Mouse (Mus musculus): ENCODE results near the gene Ccdc9.

- TF ChIP-seq CTCF (IDR thresholded peaks at IDR 0.05; ENCODE audit: borderline replicate concordance, insufficient read depth, low read depth, low read length): peak; percentile 40; the same call in 1 of the 2 replicates
- peak; percentile 66; the same call in 1 of the 2 replicates for TF ChIP-seq POLR2A (IDR thresholded peaks at IDR 0.05; ENCODE audit: borderline replicate concordance, insufficient read depth, low read length)
Observed at GRCm38 (mm10) chr7:16296766-16297390, 10.3 kb upstream of the Ccdc9 start.
